Mouse (Mus musculus) adrenal gland, adult 2 months (tissue): ENCODE data around the gene 2700081O15Rik. TPM values are rescaled to one million over a fixed set of nuclear protein-coding genes. Genes with fewer than 3 reads are reported as not detected.

Experiments used
- DNase-seq: peaks from one replicate; pipeline ENCODE4 v3.0.0; 2021
- polyA plus RNA-seq: library from polyadenylated mRNA; depleted of rRNA; stranded (reverse); fragments of >200 nt; gene quantifications from 2 replicates; pipeline ENCODE4 v1.2.3, GENCODE M21; 2012
- total RNA-seq, 2 experiments: library from RNA; stranded (reverse); gene quantifications; 2 replicates each; pipeline ENCODE4 v1.2.3; 2021

Gene 2700081O15Rik
- total and polyA plus RNA-seq, 3 experiments, result 18.4 to 46.5 (median 26.0) TPM

GRCm38 (mm10) chr19:7420841-7421601 is 3.6 kb downstream of the 2700081O15Rik start:
- peak; percentile 19 for DNase-seq

DNA sequence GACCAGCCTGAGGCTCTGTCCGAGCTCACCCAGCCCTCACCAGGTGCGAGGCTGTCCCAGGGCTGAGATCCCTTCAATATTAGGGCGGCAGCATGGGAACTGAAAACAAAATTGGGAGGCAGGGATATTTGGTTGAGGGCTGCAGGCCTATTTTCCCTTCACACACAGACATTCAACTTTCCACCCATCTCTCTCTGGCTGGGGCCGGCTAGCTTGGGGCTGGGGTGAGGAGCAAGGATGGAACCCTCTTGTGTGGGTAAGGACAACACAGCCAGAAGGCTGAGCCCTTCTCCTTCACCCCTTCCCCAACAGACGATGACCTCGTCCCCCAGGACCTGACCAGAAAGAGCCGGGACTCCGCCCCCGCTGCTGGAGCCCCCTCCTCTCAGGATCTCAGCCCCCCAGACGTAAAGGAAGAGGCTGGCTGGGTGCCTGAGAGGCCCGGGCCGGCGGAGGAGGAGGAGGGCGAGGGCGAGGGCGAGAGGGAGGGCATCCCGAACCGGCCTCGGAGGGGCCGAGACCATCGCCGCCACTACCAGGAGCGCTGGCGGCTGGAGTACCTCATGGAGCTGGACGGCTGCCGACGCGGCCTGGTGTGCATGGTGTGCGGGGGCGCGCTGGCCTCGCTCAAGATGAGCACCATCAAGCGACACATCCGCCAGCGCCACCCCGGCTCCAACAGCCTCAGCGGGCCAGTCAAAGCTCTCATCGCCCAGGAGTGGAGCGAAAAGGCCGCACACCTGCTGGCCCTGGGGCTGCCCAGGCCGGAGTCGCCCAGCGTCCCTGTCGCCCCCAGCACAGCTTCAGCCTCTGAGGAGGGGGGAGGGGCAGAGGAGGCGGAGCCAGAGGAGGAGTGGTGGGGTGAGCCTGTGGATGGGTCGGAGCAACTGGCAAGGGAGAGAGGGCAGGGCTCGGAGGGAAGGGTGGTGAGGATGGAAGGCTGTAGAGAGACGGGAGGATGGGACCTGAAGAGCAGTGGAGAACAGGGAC is 4.5 kb downstream of the 2700081O15Rik start:
- DNase-seq, result peak; percentile 78

- no peak for DNase-seq
Measured at GRCm38 (mm10) chr19:7422656-7423027, 5.2 kb downstream of the 2700081O15Rik start.

DNA sequence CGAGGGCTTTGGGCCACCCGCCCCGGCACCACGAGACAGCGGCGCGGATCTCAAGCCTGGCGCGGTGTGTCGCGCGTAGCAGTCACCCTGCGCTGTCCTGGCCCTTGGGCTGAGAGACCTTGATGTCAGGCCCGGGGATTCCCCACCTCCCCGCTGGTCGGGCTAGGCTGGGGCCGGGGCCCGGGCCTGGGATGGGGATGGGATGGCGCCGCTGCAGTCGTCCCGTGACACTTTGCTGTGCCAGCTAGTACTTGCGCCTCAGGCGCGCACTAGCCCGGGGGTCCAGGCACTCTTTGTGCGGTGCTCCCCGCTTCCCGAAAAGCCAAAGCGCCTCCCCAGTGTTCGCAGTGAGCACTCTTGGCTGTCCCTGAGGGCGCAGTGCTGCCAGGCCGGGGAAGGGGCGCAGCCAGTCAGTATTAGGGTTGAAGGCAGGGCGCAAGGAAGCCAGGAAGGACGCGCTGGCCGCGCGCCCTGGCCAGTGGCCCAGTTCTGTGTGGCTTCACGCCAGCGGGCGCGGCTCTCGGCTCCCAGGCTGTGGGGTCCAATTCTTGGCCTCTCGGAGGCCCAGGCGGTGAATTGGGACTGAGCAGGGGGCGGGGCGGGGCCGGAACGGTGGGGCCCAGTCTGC is 5.7 kb downstream of the 2700081O15Rik start:
- DNase-seq, result peak; percentile 94

- DNase-seq, result no peak
Measured at GRCm38 (mm10) chr19:7423656-7424030, 6.2 kb downstream of the 2700081O15Rik start.

- DNase-seq, result no peak
Measured at GRCm38 (mm10) chr19:7424131-7424530, 6.7 kb downstream of the 2700081O15Rik start.

- DNase-seq, result peak; percentile 17
Measured at GRCm38 (mm10) chr19:7424590-7425397, 7.4 kb downstream of the 2700081O15Rik start.

- no peak for DNase-seq
Measured at GRCm38 (mm10) chr19:7425398-7425775, 8.0 kb downstream of the 2700081O15Rik start.

DNA sequence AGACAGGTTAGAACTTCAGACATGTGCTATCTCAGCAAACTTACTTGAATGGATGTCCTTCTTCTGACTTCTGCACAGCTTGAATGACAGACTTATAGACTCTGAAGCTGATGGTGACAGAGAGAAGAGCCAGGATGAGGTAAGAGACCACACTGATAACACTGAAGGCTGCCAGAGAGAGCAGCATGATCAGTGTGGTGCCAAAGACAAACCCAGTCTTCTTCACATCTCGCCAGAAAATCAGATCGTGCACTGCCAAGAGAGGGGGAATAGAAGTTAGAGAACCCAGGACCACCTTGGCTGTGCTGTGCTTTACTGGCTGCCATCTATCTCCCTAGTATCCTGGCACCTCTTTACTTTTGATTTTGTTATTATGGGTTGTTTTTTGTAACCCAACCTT is 17.5 kb downstream of the 2700081O15Rik start:
- no peak for DNase-seq

DNA sequence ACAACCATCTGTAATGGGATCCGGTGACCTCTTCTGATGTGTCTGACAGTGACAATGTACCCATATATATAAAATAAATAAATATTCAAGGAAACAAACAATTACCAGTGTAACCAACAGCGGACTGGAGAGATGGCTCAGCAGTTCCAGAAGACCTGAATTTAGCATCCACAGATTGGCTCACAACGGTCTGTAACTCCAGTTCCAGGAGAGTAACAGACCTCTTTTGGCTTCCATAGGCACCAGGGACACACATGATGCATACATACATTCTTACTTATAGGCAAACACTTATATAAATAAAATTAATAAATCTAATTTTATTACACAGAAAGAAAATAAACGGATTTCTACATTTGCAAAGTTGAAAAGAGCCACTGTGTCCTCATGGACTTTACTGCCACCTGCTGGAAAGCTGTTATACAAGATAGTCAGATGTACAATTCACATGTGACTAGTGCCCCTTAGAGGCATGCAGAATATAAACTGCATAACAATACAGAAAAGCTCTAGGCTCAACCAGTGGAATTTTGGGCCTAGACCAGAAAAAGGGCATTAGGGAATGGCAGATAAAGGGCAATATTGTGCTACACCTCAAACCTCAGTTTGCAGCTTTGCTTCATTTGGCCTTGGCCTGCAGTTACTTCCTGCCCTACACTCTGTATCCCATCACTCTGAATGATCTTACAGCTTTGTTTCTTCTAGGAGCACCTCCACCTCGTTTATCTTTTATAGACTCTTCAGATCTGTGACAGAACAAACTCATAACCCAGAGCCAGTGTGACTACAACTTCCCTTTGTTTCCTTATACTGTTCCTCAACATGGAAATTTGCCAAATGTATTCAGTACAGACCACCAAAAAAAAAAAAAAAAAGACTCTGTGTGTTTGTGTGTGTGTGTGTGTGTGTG is 18.9 kb downstream of the 2700081O15Rik start:
- DNase-seq, result peak; percentile 45

- no peak for DNase-seq
Measured at GRCm38 (mm10) chr19:7438295-7438694, 20.9 kb downstream of the 2700081O15Rik start.

- peak; percentile 41 for DNase-seq
Measured at GRCm38 (mm10) chr19:7441493-7441892, 24.1 kb downstream of the 2700081O15Rik start.

DNA sequence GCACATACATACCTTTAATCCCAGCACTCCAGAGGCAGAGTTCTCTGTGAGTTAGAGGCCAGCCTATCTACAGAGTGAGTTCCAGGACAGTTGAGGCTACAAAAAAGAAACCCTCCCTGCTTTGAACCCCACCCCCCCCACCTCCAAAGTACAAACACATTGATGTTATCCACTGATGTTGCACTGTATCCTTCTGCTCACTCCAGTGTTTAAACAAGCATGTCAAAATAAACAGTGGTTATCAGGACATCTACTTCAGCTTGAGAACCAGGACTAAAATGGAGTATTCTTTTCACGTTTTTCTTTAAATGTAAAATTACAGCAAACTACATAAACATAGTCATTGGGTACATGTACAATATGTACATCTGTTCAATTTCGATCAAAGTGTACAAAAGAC is 27.7 kb downstream of the 2700081O15Rik start:
- DNase-seq, result no peak

DNA sequence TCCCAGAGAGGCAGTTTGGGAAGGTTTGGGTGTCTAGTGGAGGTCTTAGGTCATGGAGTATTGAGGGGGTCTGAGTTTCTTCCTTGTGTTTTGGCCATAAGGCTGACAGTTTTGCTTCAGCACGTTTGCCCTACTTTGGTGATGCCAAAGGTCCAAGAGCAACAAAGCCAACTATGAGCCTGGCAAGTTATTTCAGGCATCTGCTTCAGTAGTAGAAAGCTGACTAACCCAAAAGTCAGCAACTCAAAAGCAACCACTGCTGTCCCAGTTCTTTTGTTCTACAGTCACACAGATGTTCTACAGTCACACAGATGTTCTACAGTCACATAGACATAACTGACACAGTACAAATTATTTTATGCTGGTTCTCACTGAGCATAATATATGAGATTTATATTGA is 28.2 kb downstream of the 2700081O15Rik start:
- DNase-seq, result no peak

- no peak for DNase-seq
Measured at GRCm38 (mm10) chr19:7456803-7457202, 39.4 kb downstream of the 2700081O15Rik start.

- no peak for DNase-seq
Measured at GRCm38 (mm10) chr19:7458901-7459300, 41.5 kb downstream of the 2700081O15Rik start.

GRCm38 (mm10) chr19:7459370-7459769 is 41.9 kb downstream of the 2700081O15Rik start:
- DNase-seq, result no peak

- no peak for DNase-seq
Measured at GRCm38 (mm10) chr19:7467915-7468314, 50.5 kb downstream of the 2700081O15Rik start.

- DNase-seq, result no peak
Measured at GRCm38 (mm10) chr19:7470643-7471042, 53.2 kb downstream of the 2700081O15Rik start.
